Mouse (Mus musculus) embryonic fibroblast, embryonic 13.5 days (primary cell): Measurements from ENCODE around the gene Celf1.

ENCODE experiments used
- CTCF ChIP-seq: IDR thresholded peaks from 2 replicates; pipeline ENCODE4 v1.5.1; 2011; ENCODE audit warnings: mild to moderate bottlenecking, control low read depth, low read length, moderate library complexity, borderline replicate concordance; ENCODE audit not compliant: insufficient read depth
- POLR2A ChIP-seq: IDR thresholded peaks from 2 replicates; pipeline ENCODE4 v1.6.1; 2011; ENCODE audit warnings: low read depth, mild to moderate bottlenecking, control low read depth, low read length, moderate library complexity

- TF ChIP-seq POLR2A (no peak), CTCF (no peak)
These were observed 46.4 kb upstream of the Celf1 start for GRCm38 (mm10) chr2:90893673-90894298.
